Mouse (Mus musculus): ENCODE results near the gene Gxylt1.
A peak's percentile ranks its signal among the peaks of the same experiment; 100 is the strongest.
"Not testable (repeated sequence)": the region's sequence is repeated elsewhere in the genome, so short reads cannot be mapped to it uniquely, and the experiment has no call there.

The Gxylt1 gene

DNA sequence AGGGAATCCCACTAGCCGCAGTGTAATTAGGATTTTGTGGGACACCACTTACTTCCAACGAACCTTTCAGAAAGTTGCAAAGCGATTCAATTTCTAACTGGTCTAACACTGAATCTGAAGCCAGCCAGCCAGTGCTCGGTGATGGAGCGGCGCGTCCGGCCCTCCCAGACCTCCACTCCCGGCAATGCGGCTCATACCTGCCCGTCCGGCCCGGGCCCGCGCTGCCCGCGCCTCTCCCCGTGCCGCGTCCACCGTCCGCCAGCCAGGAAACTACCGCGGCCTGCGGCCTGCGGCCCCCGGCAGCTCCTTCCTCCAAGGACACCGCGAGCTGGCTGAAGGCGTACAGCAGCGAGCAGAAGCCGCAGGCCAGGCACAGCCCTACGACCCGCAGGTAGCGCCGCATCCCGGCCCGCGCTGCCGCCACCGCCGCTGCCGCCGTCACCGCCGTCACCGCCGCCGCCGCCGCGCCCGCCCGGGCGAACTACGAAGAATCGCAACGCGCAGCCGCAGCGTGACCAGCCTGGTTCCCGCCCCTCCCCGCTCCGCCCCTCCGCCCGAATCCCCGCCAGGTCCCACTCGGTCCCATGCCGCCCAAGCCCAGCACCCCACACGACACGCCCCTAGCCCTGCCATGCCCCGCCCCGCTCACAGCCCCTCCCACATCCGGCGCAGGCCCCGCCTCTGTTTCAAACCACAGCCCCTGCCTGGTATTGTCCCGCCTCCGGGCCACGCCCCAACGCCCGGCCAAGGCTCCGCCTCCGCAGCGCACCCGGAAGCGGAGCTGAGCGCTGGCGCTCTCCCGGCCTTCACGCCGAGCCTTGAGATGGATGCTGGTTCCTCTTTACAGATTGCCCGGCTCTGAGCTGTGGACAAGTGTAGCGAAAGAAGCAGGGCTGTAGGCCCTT, at the start of gene Gxylt1:
Gene Gxylt1 (minus strand): TSS at position 501 of the 905 bp plus-strand sequence.
- DNase-seq (ENCODE audit: low spot score), result peak; percentile 99

DNA sequence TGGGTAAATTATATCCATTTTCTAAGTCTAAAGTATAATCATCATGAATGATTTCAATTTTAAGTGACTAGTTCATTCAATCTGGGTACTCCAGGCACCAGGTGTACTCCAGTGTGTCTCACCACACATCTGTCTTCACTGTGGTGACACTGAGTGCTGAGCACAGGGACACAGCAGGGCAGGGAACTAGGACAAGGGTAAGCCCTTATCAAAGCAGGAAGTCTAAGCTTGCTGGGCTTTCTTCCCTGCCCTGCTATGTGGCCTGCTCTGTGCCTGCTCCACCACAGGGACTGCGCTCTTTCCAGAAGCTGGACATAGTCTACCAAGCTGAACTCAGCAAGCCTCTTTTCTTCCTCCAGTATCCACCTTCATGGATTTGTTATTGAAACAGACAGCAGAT, 43.8 kb upstream of the Gxylt1 start:
- DNase-seq (ENCODE audit: low spot score), result no peak

DNA sequence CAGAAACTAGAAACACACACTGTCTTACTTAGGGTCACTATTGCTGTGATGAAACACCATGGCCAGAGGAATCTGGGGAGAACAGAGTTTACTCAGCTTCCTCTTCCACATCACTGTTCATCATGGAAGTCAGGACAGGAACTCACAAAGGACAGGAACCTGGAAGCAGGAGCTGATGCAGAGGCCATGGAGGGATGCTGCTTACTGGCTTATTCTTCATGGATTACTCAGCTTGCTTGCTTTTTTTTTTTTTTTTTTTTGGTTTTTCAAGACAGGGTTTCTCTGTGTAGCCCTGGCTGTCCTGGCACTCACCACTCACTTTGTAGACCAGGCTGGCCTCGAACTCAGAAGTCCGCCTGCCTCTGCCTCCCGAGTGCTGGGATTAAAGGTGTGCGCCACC, 35.3 kb upstream of the Gxylt1 start:
- not testable (repeated sequence) for DNase-seq (ENCODE audit: low spot score)

DNA sequence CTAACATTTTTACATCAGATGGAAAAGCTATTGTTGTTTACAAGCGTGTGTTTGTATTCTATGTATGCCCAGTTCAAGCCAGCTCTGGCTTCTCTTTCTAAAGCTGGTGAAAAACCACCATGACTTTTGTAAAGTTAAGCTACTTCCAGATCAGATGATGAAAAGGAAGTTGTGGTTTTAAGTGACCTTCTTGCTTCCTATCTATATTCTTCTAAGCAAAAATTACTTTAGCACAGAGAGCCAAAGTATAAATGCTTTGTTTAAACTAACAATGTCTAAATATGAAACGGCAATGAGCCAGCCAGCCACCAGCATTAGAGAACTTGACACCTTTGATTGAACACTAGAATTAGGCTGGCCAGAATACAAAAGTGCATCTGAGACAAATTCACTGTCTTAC, 23.2 kb upstream of the Gxylt1 start:
- no peak for DNase-seq (ENCODE audit: low spot score)

DNA sequence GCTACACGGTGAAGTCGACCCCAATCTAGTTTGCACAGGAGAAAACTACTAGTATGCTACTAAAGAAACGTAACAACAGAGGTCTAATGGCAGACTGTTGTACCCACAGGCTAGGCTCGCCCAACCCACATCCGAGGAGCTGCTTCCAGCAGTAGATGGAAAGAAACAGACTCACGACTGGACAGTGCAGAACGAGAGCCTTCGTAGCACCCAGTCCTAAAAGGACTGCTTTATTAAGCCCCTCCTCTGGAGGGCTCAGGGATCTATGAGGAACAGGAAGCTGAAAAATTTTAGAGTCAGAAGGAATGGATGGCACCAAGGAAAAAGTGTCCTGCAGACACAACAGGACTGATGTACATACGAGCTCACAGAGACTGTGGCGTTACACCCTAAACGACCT, 19.5 kb upstream of the Gxylt1 start:
- no peak for DNase-seq (ENCODE audit: low spot score)

DNA sequence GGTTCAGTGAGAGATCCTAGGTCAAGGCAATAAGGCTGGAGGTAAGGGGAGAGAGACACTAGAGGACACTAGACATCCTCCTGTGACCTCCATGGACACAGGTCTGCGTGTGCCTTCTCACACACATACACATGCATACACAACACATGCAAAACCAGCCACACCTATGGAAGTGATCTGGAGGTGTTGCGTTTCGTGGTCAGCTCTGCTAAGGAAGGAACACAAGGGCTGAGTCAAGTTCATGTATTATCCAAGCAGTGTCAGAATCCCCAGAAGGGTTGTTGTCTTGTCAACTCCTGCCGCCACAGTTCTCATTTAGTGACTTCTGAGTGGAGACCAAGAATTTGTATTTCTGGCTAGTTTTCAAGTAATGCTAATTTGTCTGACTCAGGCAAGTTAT, 13.3 kb upstream of the Gxylt1 start:
- no peak for DNase-seq (ENCODE audit: low spot score)

DNA sequence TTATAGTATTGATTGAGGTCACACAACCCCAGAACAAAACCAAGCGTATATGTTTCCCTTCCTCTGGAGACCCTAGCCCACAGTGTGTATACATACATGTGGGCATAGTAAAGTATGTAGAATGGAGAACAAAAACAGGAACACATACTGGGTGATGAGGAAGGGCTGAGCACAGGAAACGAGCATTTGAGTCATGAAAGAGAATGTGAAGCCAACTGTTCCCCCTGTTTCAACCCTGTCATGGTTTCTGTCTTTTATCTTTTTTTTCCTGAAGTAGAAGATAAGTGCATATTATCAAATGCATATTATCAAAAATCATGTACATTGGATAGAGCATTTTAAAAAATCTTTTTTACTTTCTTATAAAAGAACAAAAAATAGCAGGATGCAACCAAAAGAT, 12.6 kb upstream of the Gxylt1 start:
- no peak for DNase-seq (ENCODE audit: low spot score)

DNA sequence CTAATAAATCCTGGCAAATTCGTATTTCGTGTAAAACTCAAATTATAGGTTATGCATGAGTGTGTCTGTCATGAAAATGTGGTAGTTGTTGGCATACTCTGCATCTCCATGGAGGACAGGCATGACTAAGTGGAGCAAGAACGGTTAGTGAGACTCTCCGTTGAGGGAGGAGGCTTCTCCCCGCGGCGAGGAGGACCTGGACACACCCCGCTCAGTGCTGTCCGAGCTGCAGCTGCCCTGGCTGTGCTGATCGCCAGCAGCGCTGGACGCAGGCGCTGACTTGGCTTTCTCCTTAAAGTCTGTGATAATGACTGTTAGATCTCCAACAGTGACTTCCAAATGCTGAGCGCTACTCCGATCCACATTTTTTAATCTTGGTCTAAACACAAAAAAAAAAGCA, 10.3 kb upstream of the Gxylt1 start:
- no peak for DNase-seq (ENCODE audit: low spot score)

DNA sequence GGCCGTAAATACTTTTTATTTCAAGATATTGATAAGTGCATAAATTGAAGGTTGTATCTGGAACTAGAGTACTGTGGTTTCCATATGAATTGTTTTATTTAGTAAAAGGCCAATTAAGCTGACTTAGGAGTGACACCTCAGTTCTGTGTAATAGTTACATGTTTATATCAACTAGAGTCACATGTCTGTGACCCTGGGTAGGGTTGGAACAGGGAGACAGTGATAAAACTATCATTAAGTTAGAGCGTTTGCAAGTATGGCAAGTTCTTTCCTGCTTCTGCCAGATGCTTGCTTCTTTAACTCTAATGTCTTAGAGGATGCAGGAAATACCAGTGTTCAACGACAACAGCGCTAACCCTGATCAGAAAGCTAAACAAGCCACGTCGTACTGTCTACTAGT, 9.3 kb upstream of the Gxylt1 start:
- DNase-seq (ENCODE audit: low spot score), result no peak

DNA sequence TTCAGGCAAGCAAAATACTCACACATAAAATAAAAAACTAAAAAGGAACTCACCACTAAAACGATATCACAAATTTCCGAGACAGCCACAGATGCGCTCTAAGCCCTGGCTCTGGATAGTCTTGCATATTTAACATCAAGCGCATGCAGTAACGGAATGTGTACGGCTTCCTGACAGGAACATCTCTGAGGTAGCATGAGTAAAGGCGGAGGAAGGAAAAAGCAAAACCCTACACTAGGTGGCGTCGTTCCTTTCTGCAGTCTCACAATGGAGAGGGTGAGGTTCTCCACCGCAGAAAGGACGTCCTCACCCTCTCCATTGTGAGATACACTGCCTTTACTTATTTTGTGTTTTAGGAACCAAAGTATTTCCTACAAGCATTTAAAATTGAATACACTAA, 8.4 kb upstream of the Gxylt1 start:
- no peak for DNase-seq (ENCODE audit: low spot score)

DNA sequence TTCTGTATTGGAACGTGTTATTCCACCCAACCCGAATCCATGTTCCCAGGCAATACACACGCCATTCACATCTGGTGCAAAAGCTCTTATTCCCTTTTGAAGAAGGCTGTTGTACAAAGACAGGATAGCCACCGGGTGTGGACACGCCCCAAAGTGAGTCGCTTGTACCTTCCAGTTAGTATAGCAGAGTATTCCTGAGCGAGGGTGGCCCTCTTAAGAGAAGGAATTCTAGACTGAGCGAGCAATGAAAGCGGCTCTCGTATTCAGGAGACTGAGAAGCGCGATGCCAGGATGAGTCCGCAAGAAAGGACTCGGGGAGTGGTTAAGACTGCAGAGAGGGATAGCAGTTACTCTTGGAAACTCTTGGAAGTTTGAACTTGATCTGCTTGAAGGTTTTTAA, 1.3 kb upstream of the Gxylt1 start:
- DNase-seq (ENCODE audit: low spot score), result peak; percentile 56

DNA sequence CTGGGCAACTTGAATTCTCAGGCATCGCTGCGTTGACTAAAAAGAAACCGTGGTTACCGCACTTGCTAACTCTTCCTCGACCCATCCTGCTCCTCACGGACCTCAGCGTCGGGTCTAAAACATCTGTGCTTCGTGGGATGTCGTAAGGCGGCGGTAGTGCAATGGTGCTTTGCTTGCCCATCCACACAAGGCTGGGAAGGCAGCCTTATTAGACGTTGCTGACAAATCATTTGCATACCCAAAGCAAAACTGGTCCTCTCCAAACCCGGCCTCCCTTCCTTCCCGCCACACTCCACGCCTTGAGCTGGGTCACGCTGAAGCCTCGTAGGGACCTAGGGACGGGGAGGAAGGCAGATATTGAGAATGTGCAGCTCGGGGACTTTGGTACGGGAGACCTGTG, 644 bp upstream of the Gxylt1 start:
- peak; percentile 74 for DNase-seq (ENCODE audit: low spot score)

DNA sequence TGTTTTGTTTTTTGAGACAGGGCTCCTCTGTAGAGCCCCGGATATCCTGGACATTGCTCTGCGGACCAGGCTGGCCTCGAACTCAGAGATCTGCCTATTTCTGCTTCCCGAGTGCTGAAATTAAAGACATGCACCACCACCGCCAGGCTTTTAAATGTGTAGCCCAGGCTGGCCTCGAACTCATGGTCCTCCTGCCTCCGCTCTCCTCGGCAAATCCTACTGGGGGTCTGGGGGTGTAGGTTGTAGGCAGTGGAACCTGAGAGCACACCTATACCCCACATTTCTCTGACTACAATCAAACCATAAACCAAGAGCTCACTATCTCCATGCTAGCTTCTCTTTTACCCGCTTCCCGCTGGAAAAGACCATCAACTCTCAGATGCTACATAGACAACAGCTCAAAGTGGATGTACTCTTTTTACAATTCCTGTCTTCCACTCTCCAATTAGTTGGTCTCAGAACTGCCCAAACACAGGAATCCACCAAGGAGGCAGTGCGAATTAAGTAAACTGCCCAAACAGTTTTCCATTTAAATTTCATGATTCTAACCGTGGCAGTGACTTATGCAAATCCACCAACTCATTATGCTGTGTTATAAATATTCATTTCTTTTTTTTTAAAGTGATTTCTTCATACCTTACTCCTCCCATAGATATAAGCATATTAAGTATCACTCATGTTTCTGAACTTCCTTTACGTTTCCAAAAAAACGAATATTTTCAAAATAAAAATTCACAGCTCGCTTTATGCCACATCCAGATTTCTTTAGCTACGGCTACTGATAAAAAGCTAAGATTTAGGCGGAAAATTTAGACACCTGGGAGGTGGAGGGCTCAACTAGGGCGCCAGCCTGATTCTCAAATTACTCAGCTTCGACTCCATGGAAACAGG, 946 bp downstream of the Gxylt1 start:
- DNase-seq (ENCODE audit: low spot score), result no peak

DNA sequence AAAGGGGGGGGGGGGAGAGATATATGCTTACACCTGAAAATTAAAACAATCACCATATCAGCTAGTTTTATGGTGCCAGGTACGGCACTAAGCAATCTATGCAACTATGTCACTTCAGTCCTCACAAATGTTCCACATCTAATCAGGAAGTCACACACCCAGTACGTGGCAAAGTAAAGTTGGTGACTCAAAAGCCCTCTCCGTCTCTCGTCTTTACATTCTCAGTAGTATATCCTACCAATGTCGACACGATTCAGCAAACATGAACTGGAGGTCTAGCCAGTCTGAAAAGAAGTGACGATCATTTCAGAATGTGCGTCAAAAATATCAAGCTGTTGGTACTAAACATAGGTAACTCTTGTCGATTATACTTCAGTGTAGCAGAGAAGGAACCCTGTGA, 2.0 kb downstream of the Gxylt1 start:
- DNase-seq (ENCODE audit: low spot score), result no peak

DNA sequence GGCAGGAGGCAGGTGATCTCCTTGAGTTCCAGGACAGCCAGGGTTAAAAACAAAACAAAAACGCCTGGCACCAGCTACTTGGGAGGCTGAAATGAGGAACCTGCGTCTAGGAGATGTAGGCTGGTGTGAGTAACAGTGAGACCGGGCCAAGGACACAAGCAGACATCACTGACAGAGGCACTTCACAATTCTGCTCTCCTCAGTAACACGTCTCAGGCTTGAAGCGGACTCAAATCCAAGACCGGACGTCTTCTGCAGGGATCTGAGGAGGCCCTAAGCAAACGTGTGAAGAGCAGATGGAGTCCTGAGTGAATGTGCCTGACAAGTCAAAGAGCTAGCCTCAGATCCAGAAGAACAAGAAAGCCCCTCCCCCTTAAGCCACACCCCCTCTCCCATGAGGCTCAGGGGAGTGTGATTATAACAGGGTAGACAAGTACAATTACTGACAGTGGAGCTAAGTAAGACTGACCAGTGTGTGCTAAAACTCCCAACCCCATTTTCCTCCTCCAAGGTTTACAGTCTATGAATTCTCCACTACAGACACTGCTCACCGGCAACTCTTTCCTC, 4.6 kb downstream of the Gxylt1 start:
- DNase-seq (ENCODE audit: low spot score), result no peak

DNA sequence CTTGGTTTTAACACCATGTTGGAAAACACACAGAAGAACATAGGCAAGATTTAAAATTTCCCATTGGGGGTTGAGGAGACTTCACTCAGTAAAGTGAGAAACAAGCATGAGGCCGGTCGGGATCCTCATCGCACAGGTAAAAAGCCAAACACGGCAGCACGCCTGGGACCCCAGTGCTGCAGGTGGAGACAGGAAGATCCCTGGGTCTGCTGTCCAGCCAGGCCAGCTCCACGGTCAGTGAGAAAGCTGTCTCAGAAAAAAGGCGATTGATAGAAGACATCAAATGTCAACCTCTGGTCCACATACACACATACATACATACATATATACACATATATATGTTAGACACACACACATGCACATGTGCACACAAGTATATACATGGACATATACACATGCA, 5.4 kb downstream of the Gxylt1 start:
- DNase-seq (ENCODE audit: low spot score), result no peak

DNA sequence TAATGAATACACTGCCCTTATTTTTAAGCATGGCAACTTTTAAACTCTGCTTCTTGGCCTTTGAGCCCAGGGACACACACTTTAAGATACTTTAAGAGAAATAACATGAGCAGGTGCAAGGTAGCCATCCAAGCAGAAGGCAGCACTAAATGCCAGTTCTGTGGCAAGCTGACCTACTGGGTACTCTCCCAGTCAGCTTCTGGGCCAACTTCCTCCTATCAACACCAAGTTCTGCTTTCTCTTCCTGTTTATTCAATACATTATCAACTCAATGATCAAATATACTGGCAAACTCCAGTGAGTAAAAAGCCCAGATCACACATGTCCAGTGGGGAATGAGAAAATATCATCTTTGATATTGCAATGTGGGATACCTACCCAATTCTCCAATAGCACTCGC, 7.0 kb downstream of the Gxylt1 start:
- DNase-seq (ENCODE audit: low spot score), result no peak

DNA sequence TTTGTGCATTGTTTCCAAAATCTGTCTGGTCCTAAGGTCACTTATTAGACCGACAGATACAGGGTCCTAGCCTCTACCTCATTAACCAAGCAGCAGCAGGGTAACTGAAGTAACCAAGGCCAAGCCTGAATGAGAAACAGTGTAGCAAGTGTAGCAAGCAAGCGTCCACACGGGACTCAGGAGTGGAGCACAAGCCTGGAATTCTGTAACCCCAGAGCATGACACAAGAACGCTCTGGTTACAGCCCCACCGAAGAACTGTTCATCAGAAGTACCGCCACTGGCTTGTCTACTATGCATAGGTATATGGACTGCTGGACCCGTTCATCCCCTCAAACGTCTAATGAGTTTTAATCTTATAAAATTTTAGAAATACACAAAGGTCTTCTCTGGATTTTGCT, 7.5 kb downstream of the Gxylt1 start:
- DNase-seq (ENCODE audit: low spot score), result no peak

DNA sequence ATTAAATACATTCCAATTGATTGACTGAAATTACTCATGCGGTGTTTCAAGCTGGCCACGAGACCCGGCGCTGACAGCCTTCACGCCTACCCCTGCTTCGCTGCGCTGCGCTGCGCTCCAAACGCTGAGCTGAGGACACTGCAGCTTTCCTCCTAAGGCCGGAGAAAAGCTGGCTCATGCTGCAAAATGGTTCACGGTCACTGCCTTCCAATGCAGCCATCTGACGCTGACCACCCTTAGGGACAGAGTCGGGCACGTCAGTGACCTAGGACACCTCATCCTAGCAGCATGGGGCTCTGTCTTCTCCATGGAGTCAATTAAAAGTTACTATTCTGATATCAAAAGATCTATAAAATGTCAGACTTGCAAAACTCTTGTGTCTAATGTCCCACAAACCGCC, 8.6 kb downstream of the Gxylt1 start:
- no peak for DNase-seq (ENCODE audit: low spot score)

DNA sequence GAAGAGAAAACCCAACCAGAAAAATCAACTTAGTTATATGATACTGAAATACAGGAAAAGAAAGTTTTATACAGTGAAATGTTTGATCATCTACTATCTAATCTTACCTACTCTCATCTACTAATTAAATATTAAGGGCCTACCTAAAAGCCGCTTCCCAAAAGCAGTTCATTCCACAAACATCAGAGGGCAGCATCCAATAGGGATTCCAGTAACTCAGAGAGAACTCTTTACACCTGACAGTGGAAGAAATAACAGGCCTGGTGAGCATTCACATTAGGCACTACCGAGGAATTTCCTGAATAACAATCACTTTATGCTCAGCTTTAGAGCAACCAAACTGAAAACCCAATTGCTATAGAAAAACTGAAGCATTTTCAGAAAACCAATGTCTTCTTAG, 9.3 kb downstream of the Gxylt1 start:
- peak; percentile 55 for DNase-seq (ENCODE audit: low spot score)

DNA sequence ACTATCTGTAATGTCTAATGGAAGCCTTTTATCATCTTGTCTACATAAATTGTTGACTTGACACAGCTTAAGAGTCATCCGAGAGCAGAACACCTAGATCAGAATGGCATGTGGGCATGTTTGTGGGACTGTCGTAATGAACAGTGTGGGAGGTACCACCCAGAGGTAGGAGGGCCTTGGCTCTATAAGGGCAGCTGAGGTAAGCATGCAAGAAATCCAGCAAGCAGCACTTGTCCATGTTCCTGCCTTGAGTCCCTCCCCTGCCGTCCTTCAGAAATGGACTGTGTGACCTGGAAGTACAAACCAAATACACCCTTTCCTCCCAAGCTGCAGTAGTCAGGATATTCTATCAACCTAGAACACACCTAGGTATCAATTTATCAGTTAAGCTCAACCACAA, 9.7 kb downstream of the Gxylt1 start:
- DNase-seq (ENCODE audit: low spot score), result no peak

DNA sequence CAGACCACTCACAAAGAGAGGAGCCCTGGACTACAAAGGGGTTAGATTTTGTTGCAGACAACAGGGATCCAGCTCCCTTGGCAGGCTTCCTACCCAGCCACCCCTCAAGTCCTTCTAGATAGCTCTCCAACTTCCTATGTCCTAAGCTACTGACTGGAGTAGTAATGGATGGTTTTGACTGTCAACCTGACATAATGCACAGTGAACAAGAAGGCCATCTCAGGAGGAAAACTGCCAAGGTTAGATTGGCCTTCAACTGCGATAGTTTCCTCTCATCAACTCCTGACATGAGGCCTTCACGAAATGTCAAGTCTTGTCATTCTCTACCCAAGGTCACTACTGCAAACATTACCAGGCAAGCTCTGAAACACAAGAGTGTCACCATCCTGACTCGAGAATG, 10.8 kb downstream of the Gxylt1 start:
- DNase-seq (ENCODE audit: low spot score), result no peak

DNA sequence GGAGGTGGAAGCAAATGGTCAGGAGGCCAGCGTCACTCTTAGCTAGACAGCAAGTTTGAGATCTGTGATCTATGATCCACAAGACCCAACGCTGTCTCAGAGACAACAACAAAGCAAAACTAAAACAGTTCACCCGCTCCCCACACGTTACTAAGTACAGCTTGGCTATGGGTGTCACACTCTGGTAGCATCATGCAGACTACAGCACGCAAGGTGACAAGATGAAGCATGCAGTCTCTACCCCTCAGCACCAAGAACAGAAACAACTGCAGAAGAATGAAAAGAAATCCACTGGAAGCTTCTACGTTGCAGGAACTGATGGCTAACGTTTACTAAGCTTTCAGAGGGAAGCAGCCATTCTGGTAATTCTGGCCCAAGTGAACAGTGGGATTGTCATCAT, 11.4 kb downstream of the Gxylt1 start:
- no peak for DNase-seq (ENCODE audit: low spot score)
